Mouse (Mus musculus): Measurements from ENCODE around the gene Helb.

- TF ChIP-seq POLR2A (IDR thresholded peaks at IDR 0.05; ENCODE audit: low read depth, low read length) (no peak), CTCF (conservative IDR thresholded peaks at IDR 0.05; ENCODE audit: insufficient read depth, insufficient read length, low read depth, low read length) (no peak)
Observed at GRCm38 (mm10) chr10:120136020-120136562, 23.3 kb upstream of the Helb start.
